Mouse (Mus musculus) liver, adult 2 months (tissue): Measurements from ENCODE around the gene Fgfr2. TPM values are rescaled to one million over a fixed set of nuclear protein-coding genes. Genes with fewer than 3 reads are reported as not detected.

ENCODE experiments used
- DNase-seq: peaks from one replicate; pipeline ENCODE4 v3.0.0-alpha.2; 2011; ENCODE audit warnings: low read depth, low spot score; ENCODE audit errors: extremely low read depth
- H3K27ac ChIP-seq: fragments of 200-500 bp; replicated peaks from 2 replicates; pipeline ENCODE4 v1.5.1; 2012; ENCODE audit warnings: low read depth, mild to moderate bottlenecking, control low read depth, inconsistent platforms, low read length; ENCODE audit not compliant: insufficient read depth
- H3K27me3 ChIP-seq: fragments of 200-500 bp; 2 replicates; pipeline ENCODE4 v1.6.1; 2012; ENCODE audit warnings: mild to moderate bottlenecking, moderate library complexity, low read length, inconsistent platforms; ENCODE audit not compliant: control insufficient read depth, insufficient read depth
- H3K36me3 ChIP-seq: fragments of 200-500 bp; 2 replicates; pipeline ENCODE4 v1.6.1; 2012; ENCODE audit warnings: low read length, inconsistent platforms; ENCODE audit not compliant: control insufficient read depth, insufficient read depth
- H3K4me1 ChIP-seq: fragments of 200-500 bp; 2 replicates; pipeline ENCODE4 v1.6.1; 2011; ENCODE audit warnings: low read length; ENCODE audit not compliant: control insufficient read depth, insufficient read depth
- H3K4me3 ChIP-seq: fragments of 200-500 bp; 2 replicates; pipeline ENCODE4 v1.5.1; 2011; ENCODE audit warnings: low read depth, mild to moderate bottlenecking, control low read depth, low read length, moderate library complexity; ENCODE audit not compliant: insufficient read depth
- H3K79me2 ChIP-seq: fragments of 200-500 bp; 2 replicates; pipeline ENCODE4 v1.6.1; 2012; ENCODE audit warnings: inconsistent platforms, mild to moderate bottlenecking, low read length, moderate library complexity; ENCODE audit not compliant: control insufficient read depth, insufficient read depth
- H3K9ac ChIP-seq: fragments of 200-500 bp; 2 replicates; pipeline ENCODE4 v1.6.1; 2012; ENCODE audit warnings: low read depth, mild to moderate bottlenecking, control low read depth, inconsistent platforms, low read length
- CTCF ChIP-seq: fragments of 200-500 bp; IDR thresholded peaks from 2 replicates; pipeline ENCODE4 v1.5.1; 2011; ENCODE audit warnings: low read depth, low read length, control low read depth
- POLR2A ChIP-seq: fragments of 200-500 bp; IDR thresholded peaks from 2 replicates; pipeline ENCODE4 v1.6.1; 2011; ENCODE audit warnings: low read length, control low read depth; ENCODE audit not compliant: insufficient read depth; ENCODE audit errors: extremely low read depth
- WGBS: fragments of 180-500 bp; shearing (Covaris S2); methylation state at CpG from one replicate; pipeline ENCODE4 v1.1.7; 2018; 5-methylcytosine and 5-hydroxymethylcytosine counted together
- polyA plus RNA-seq: library from polyadenylated mRNA; depleted of rRNA; stranded (reverse); fragments of >200 nt; gene quantifications from 2 replicates; pipeline ENCODE4 v1.2.3, GENCODE M21; 2012
- total RNA-seq: library from RNA; depleted of rRNA; stranded (reverse); fragments of >200 nt; gene quantifications from 2 replicates; pipeline ENCODE4 v1.2.3, GENCODE M21; 2014

Gene Fgfr2
- total and polyA plus RNA-seq, 2 experiments = 16.7 to 35.2 TPM

- no peak for DNase-seq
- H3K27me3 ChIP-seq = no peaks in the 10 kb centered on the region; the same call in 1 of the 2 replicates
- TF ChIP-seq CTCF = no peak
- TF ChIP-seq POLR2A = no peak
- no peaks in the 10 kb centered on the region for H3K79me2 ChIP-seq
- 73% methylated on average over 4 of the region's 4 CpGs for WGBS
- no peaks in the 10 kb centered on the region for H3K4me1 ChIP-seq
- no peak overlapping the region for H3K9ac ChIP-seq
- no peak overlapping the region for H3K27ac ChIP-seq
- no peaks in the 10 kb centered on the region for H3K36me3 ChIP-seq
- H3K4me3 ChIP-seq = no peak overlapping the region
Measured at GRCm38 (mm10) chr7:131810916-131811315, 1312.2 kb downstream of the Fgfr2 start.

GRCm38 (mm10) chr7:131809584-131810181 lies 1313.5 kb downstream of the Fgfr2 start:
- no peaks in the 10 kb centered on the region for H3K4me1 ChIP-seq
- no peak overlapping the region for H3K9ac ChIP-seq
- peak; percentile 32 for DNase-seq
- no peak for TF ChIP-seq POLR2A
- no peak for TF ChIP-seq CTCF
- no peak overlapping the region for H3K4me3 ChIP-seq
- H3K79me2 ChIP-seq = no peaks in the 10 kb centered on the region
- 27% methylated on average over 5 of the region's 5 CpGs for WGBS
- no peak overlapping the region for H3K27ac ChIP-seq
- no peaks in the 10 kb centered on the region for H3K36me3 ChIP-seq
- H3K27me3 ChIP-seq = no peaks in the 10 kb centered on the region; the same call in 1 of the 2 replicates

- WGBS = 23% methylated on average over 2 of the region's 2 CpGs
- Histone ChIP-seq H3K27ac (no peak overlapping the region), H3K4me1 (no peaks in the 10 kb centered on the region), H3K36me3 (no peaks in the 10 kb centered on the region), H3K4me3 (no peak overlapping the region), H3K79me2 (no peaks in the 10 kb centered on the region), H3K9ac (no peak overlapping the region), H3K27me3 (no peaks in the 10 kb centered on the region; the same call in 1 of the 2 replicates)
- no peak for DNase-seq
- TF ChIP-seq POLR2A (no peak), CTCF (no peak)
Measured at GRCm38 (mm10) chr7:131807257-131807656, 1315.9 kb downstream of the Fgfr2 start.

- no peaks in the 10 kb centered on the region for H3K79me2 ChIP-seq
- 85% methylated on average over 9 of the region's 9 CpGs for WGBS
- no peaks in the 10 kb centered on the region for H3K36me3 ChIP-seq
- no peak overlapping the region for H3K27ac ChIP-seq
- no peak overlapping the region for H3K4me3 ChIP-seq
- no peak for DNase-seq
- no peak overlapping the region for H3K9ac ChIP-seq
- H3K27me3 ChIP-seq = no peaks in the 10 kb centered on the region; the same call in 1 of the 2 replicates
- H3K4me1 ChIP-seq = no peaks in the 10 kb centered on the region
- TF ChIP-seq POLR2A (no peak), CTCF (no peak)
Measured at GRCm38 (mm10) chr7:131805525-131806202, 1317.5 kb downstream of the Fgfr2 start.

- 56% methylated on average over 6 of the region's 6 CpGs for WGBS
Measured at GRCm38 (mm10) chr7:131800416-131801045, 1322.6 kb downstream of the Fgfr2 start.

More at GRCm38 (mm10) chr7:131800416-131801045, 1322.6 kb downstream of the Fgfr2 start:
- DNase-seq = peak; percentile 38
- Histone ChIP-seq H3K36me3 (no peaks in the 10 kb centered on the region), H3K9ac (no peak overlapping the region), H3K4me1 (no peaks in the 10 kb centered on the region), H3K27me3 (no peaks in the 10 kb centered on the region; the same call in 1 of the 2 replicates), H3K4me3 (no peak overlapping the region), H3K27ac (no peak overlapping the region), H3K79me2 (no peaks in the 10 kb centered on the region)
- TF ChIP-seq POLR2A (no peak), CTCF (peak; percentile 42; the same call in 1 of the 2 replicates)
